Mouse (Mus musculus) kidney, adult 2 months (tissue): Measurements from ENCODE around the gene Txlnb. TPM values are rescaled to one million over a fixed set of nuclear protein-coding genes. Genes with fewer than 3 reads are reported as not detected.

Experiments
- DNase-seq: peaks from one replicate; pipeline ENCODE4 v3.0.0; 2021
- H3K27ac ChIP-seq: fragments of 200-500 bp; 2 replicates; pipeline ENCODE4 v1.5.1; 2012; ENCODE audit warnings: low read depth, low read length, control low read depth, inconsistent platforms; ENCODE audit not compliant: insufficient read depth
- H3K27me3 ChIP-seq: fragments of 200-500 bp; replicated peaks from 2 replicates; pipeline ENCODE4 v1.6.1; 2012; ENCODE audit warnings: mild to moderate bottlenecking, moderate library complexity, low read length, inconsistent platforms; ENCODE audit not compliant: control insufficient read depth, insufficient read depth
- H3K36me3 ChIP-seq: fragments of 200-500 bp; 2 replicates; pipeline ENCODE4 v1.6.1; 2012; ENCODE audit warnings: mild to moderate bottlenecking, moderate library complexity, low read length, inconsistent platforms; ENCODE audit not compliant: control insufficient read depth, insufficient read depth
- H3K4me1 ChIP-seq: fragments of 200-500 bp; 2 replicates; pipeline ENCODE4 v1.6.1; 2011; ENCODE audit warnings: low read length; ENCODE audit not compliant: control insufficient read depth, insufficient read depth
- H3K4me3 ChIP-seq: fragments of 200-500 bp; 2 replicates; pipeline ENCODE4 v1.5.1; 2011; ENCODE audit warnings: mild to moderate bottlenecking, low read depth, low read length, control low read depth; ENCODE audit not compliant: insufficient read depth
- CTCF ChIP-seq: fragments of 200-500 bp; conservative IDR thresholded peaks from 2 replicates; pipeline ENCODE4 v1.5.1; 2011; ENCODE audit warnings: low read depth, mild to moderate bottlenecking, control low read depth, low read length, moderate library complexity, mixed read lengths; ENCODE audit not compliant: insufficient read depth, insufficient read length
- POLR2A ChIP-seq: fragments of 200-500 bp; IDR thresholded peaks from one replicate; pipeline ENCODE4 v1.6.1; 2011; ENCODE audit warnings: low read depth, low read length, control low read depth
- WGBS: fragments of 180-500 bp; shearing (Covaris S2); methylation state at CpG from one replicate; pipeline ENCODE4 v1.1.7; 2018; 5-methylcytosine and 5-hydroxymethylcytosine counted together
- polyA plus RNA-seq: library from polyadenylated mRNA; depleted of rRNA; stranded (reverse); fragments of >200 nt; gene quantifications from 2 replicates; pipeline ENCODE4 v1.2.3, GENCODE M21; 2012

Gene Txlnb
- polyA plus RNA-seq, 1 experiment = 1.7 TPM

DNA sequence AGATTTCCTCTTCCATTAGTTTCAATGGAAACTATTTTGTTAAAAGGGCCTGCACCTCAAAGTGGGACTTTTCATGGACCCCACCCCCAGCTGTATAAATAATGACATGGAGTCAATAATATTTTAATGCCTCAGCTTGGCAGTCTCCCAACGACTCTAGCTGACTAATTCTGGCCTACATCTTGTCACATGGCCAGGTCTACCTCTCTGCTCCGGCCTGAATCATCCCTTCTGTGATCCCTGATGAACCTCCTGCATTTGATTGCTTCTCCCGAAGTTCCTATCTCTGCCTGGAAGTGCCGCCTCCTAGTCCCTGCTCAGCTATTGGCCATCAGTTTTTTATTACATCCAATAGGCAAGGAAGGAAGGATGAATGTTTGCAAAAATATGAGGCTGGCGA is 2.1 kb upstream of the Txlnb start:
- no peak for DNase-seq
- 57% methylated on average over 5 of the region's 5 CpGs for WGBS
- H3K4me1 ChIP-seq = no peaks in the 10 kb centered on the region; the same call in 1 of the 2 replicates
- H3K36me3 ChIP-seq = no peaks in the 10 kb centered on the region
- no peak overlapping the region for H3K27ac ChIP-seq
- no peaks in the 10 kb centered on the region for H3K27me3 ChIP-seq
- TF ChIP-seq POLR2A (no peak), CTCF (no peak)
- no peak overlapping the region for H3K4me3 ChIP-seq

DNA sequence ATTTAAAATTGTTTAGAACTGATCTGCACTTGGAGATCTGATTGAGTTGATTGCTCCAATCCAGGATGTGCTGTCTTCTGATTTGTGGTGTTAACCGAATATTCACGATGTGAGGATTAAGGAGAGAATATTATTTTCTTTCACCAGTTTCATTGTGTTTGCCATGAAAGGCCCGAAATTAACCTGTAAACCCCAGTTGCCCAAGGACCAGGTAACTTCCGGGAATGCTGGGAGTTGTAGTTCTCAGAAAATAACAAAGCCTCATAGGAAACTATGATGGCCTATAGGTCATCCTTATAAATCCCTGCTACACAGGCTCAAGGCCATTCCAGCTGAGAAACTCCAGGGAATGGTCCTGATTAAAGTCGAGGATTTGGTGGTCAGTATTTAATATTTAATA is 1.6 kb upstream of the Txlnb start:
- no peak for TF ChIP-seq CTCF
- TF ChIP-seq POLR2A = no peak
- no peak for DNase-seq
- Histone ChIP-seq H3K4me3 (no peak overlapping the region), H3K36me3 (no peaks in the 10 kb centered on the region), H3K4me1 (no peaks in the 10 kb centered on the region; the same call in 1 of the 2 replicates), H3K27ac (no peak overlapping the region), H3K27me3 (no peaks in the 10 kb centered on the region)
- 89% methylated on average over 5 of the region's 5 CpGs for WGBS

DNA sequence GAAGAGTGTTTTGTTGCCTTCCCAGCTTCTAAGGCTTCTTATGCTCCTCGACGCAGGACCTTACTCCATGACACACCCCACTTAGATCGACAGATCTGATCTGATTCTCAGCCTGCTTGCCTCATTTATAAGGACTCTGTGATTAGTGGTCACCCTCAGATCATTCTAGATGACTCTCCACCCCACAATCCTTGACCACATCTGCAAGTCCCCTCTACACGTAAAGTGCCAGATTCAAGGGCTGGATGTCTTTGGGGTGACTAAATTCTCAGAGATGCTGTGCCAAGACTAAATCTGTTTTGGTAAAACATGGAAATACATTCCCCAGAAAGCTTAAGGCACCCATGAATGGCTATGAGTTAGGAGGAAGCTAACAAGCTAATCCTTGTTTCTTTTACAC is 799 bp upstream of the Txlnb start:
- TF ChIP-seq POLR2A (no peak), CTCF (no peak)
- H3K27me3 ChIP-seq = no peaks in the 10 kb centered on the region
- H3K4me1 ChIP-seq = no peaks in the 10 kb centered on the region; the same call in 1 of the 2 replicates
- no peak overlapping the region for H3K27ac ChIP-seq
- H3K36me3 ChIP-seq = no peaks in the 10 kb centered on the region
- no peak overlapping the region for H3K4me3 ChIP-seq
- WGBS = 84% methylated on average over 4 of the region's 4 CpGs
- no peak for DNase-seq

DNA sequence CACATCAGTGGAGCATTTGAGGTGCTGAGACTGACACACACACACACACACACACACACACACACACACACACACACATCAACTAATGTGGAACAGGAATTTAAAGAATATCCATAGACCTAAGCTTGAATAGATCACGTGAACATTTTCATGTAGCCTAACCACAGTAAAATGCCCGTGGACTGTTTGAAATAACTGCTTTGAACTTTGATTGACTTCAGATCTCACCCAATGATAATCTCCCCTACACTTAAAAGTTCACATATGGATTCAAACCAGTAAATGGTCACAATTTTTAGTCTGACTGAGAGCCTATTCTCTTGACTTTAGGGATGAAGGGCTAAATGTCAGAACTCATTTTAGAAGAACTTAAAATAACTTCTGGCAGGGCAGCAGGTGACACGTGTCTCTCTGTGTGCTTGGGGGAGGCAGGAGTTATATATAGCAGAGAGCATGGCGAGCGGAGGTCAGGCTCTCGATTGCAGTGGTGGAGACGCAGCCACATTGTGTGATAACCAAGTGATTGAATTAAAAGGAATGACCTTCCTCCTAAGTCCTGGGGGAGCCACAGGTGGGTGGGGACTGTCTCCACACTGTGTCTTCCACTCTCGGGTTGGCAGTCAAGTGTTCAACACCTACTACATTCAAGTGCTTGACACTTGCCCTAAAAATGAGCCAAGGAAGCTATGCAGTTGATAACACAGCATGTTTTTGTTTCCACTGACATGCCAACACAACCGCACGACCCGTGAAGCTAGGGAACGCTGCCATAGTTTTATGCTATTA is 1.0 kb downstream of the Txlnb start:
- H3K27me3 ChIP-seq = no peaks in the 10 kb centered on the region
- DNase-seq = no peak
- no peak overlapping the region for H3K27ac ChIP-seq
- H3K4me1 ChIP-seq = no peaks in the 10 kb centered on the region; the same call in 1 of the 2 replicates
- TF ChIP-seq POLR2A (no peak), CTCF (no peak)
- 45% methylated on average over 12 of the region's 12 CpGs for WGBS
- no peaks in the 10 kb centered on the region for H3K36me3 ChIP-seq
- no peak overlapping the region for H3K4me3 ChIP-seq

DNA sequence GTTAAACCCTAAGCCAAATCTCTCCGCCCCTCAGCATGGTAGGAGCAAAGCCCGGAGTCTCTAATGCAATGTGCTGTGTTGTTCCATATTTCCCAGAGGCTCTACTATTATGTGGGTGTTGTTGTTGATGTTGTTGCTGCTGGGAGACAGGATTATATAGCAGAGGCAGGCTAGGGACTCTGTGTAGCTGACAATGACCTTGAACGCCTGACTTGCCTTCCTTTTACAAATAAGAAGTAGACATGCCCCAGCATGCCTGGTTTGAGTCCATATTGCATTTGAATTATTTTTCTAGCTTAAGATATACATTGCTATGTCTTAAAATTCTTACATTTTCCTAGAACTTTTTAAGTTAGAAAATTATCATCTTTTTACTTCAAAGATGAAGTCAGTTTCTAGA is 1.7 kb downstream of the Txlnb start:
- TF ChIP-seq CTCF = no peak
- TF ChIP-seq POLR2A = no peak
- H3K27ac ChIP-seq = no peak overlapping the region
- 95% methylated on average over 3 of the region's 3 CpGs for WGBS
- H3K4me3 ChIP-seq = no peak overlapping the region
- no peak for DNase-seq
- no peaks in the 10 kb centered on the region for H3K27me3 ChIP-seq
- H3K4me1 ChIP-seq = no peaks in the 10 kb centered on the region; the same call in 1 of the 2 replicates
- no peaks in the 10 kb centered on the region for H3K36me3 ChIP-seq

DNA sequence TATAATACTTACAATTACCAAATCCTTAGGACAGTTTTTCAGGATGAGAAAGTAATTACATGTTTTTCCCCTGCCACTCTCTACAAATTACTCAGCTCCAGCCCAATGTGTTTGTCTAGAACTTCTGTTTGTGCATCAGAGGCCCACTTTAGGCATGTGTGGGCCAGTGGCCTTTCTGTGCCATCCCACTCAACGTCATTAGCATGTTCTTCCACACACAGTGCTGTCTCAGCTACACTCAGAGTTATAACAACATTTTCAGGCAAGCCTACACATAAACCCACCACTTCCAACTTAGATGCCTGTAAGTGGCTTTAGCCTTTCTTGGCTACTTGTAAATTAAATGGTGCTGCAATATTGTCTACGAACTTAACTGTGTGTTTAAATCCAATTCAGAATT is 5.8 kb downstream of the Txlnb start:
- TF ChIP-seq CTCF = no peak
- no peak for TF ChIP-seq POLR2A
- Histone ChIP-seq H3K36me3 (no peaks in the 10 kb centered on the region), H3K27ac (no peak overlapping the region), H3K4me1 (no peaks in the 10 kb centered on the region), H3K4me3 (no peak overlapping the region), H3K27me3 (no peaks in the 10 kb centered on the region)
- DNase-seq = no peak
- WGBS = 76% methylated on average over 2 of the region's 2 CpGs

DNA sequence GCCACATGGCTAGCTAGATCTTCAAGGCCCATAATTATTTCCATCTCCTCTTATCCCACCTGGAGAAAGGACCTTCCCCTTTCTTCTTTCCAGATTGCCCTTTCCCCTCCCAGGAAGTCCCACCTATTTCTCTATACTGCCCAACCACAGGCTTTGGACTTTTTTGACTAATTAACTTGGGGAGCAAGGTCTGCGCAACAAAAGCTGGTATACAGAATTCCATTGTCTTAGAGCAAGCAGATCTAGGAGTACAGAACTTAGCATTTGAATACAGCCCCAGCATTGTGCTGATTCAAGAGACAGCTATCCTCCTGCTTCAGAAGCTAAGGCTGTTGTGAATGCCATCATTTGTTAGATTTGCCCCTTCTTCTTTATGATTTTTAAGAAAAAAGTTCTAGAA is 12.5 kb downstream of the Txlnb start:
- DNase-seq = no peak
- TF ChIP-seq CTCF (no peak), POLR2A (no peak)
- 91% methylated on average over 1 of the region's 1 CpGs for WGBS
- Histone ChIP-seq H3K36me3 (no peaks in the 10 kb centered on the region), H3K4me1 (no peaks in the 10 kb centered on the region), H3K27me3 (no peaks in the 10 kb centered on the region), H3K27ac (no peak overlapping the region), H3K4me3 (no peak overlapping the region)
